Mouse (Mus musculus) large intestine, adult 2 months (tissue): ENCODE data around the gene Pin1. TPM values are rescaled to one million over a fixed set of nuclear protein-coding genes. Genes with fewer than 3 reads are reported as not detected.
"Not testable (repeated sequence)": the region's sequence is repeated elsewhere in the genome, so short reads cannot be mapped to it uniquely, and the experiment has no call there.

Experiments used
- DNase-seq: peaks from one replicate; pipeline ENCODE4 v3.0.0-alpha.2; 2012; ENCODE audit warnings: low read depth, low spot score
- WGBS: fragments of 180-500 bp; shearing (Covaris S2); methylation state at CpG from one replicate; pipeline ENCODE4 v1.1.7; 2018; 5-methylcytosine and 5-hydroxymethylcytosine counted together
- polyA plus RNA-seq: library from polyadenylated mRNA; depleted of rRNA; stranded (reverse); fragments of >200 nt; gene quantifications from 2 replicates; pipeline ENCODE4 v1.2.3, GENCODE M21; 2012

Pin1 gene
- polyA plus RNA-seq, 1 experiment = 13.5 TPM

GRCm38 (mm10) chr9:20652260-20652658, 364 bp downstream of the Pin1 start:
- WGBS = 0% methylated on average over 25 of the region's 25 CpGs
- DNase-seq = no peak

GRCm38 (mm10) chr9:20653859-20654258, 2.0 kb downstream of the Pin1 start:
- WGBS = 92% methylated on average over 3 of the region's 3 CpGs
- no peak for DNase-seq

- WGBS = 87% methylated on average over 3 of the region's 3 CpGs
- no peak for DNase-seq
Observed at GRCm38 (mm10) chr9:20657546-20657945, 5.7 kb downstream of the Pin1 start.

GRCm38 (mm10) chr9:20662325-20662724, 10.4 kb downstream of the Pin1 start:
- 57% methylated on average over 3 of the region's 3 CpGs for WGBS
- DNase-seq = no peak

DNA sequence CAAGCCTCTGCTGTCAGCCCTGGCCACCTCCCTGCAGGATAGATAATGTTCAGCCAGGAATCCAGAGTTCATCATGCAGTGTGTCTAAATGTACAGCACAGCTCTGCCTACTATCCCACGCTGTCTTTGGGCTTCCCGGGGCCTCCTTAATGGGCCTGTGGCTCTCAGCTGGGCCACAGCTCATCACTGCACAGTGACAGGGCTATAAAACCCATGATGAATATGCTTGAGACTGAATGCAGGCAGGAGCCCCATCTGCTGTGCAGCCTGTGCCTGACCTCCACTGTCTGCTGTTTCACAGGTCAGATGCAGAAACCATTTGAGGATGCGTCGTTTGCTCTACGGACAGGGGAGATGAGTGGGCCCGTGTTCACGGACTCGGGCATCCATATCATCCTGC, 11.0 kb downstream of the Pin1 start:
- DNase-seq = no peak
- WGBS = 90% methylated on average over 8 of the region's 8 CpGs

- DNase-seq = no peak
- WGBS = 94% methylated on average over 2 of the region's 2 CpGs
Observed at GRCm38 (mm10) chr9:20663956-20664355, 12.1 kb downstream of the Pin1 start.

DNA sequence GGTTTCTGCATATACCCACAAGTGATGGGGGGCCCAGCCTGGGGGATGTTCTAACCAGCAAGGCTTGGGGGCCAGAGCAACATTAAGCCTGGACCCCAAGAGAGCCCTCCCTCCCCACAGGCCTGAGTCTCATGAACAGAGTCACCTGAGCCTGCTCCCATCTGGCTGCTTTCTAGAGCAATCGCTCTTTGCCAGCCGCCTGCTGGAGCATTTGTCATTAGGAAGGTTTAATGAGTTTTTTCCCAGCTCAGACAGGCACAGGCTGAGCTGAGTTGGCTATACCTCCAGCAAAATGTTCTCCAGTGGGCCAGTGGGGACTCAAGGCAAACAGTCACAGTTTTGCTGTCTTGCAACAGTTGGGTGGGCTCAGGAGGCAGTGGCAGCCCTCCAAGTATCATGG, 12.5 kb downstream of the Pin1 start:
- WGBS = 97% methylated on average over 2 of the region's 2 CpGs

GRCm38 (mm10) chr9:20664982-20665637, 13.2 kb downstream of the Pin1 start:
- WGBS = 84% methylated on average over 5 of the region's 5 CpGs
- DNase-seq = no peak

More for the DNA sequence above, 12.5 kb downstream of the Pin1 start:
- no peak for DNase-seq

DNA sequence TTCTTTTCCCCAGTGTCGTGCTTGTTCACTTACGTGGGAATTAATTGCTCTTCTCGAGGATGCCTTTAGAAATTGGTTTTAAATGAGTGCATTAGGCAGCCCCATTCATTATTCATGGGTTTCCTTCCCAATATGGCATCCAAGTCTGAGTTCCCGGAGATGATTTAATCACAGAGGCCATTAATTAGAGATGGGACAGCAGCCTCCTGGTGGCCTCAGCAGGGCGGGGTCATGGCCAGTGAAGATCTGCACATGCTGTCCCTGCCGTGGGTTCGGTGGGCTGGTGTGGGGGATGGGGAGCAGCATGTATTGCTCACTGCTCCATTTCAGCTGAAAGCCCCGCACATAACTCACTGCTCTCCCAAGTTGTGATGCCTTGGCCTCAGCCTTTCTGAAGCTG, 14.0 kb downstream of the Pin1 start:
- WGBS = 55% methylated on average over 8 of the region's 8 CpGs
- DNase-seq = no peak

GRCm38 (mm10) chr9:20666510-20667034, 14.7 kb downstream of the Pin1 start:
- no peak for DNase-seq
- 15% methylated on average over 7 of the region's 7 CpGs for WGBS

DNA sequence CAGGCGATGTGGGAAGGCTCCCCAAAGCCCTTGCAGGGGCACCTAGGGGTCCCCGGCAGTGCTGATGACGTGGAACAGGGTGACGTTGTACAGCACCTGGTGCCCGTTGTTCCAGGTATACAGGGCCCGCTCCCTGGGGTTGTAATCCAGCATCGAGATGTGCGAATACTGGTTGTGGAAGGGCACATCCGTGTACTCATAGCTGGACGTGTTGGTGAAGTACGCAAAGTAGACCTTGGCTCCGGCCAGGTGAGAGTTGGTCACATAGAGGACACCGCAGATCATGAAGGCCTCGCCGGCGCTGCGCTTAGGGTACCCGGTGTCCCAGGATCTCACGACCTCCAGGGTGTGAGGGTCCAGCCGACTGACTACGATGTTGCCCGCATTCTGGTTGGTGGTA, 16.2 kb downstream of the Pin1 start:
- 90% methylated on average over 22 of the region's 22 CpGs for WGBS
- no peak for DNase-seq

GRCm38 (mm10) chr9:20672047-20672446, 20.2 kb downstream of the Pin1 start:
- DNase-seq = no peak
- WGBS = 40% methylated on average over 16 of the region's 16 CpGs

DNA sequence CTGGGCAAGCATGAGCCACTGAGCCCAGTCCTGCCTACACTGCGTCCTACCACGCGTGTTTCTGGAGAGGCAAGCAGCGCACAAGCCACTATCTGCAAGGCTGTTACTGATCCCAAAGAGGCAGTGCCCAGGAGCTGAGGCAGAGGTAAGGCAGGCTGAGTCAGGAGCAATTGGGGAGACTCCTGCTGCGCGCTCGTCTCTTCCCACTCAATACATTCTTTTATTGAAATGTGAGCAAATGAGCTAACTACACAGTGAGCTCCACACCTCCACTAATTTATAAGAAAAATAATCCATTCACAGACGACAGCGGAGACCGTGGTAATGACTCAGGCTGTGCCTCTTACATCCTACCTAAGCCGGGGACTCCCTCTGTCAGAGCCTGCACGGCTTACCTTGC, 26.0 kb downstream of the Pin1 start:
- WGBS = 90% methylated on average over 12 of the region's 12 CpGs
- no peak for DNase-seq

- 82% methylated on average over 9 of the region's 9 CpGs for WGBS
- DNase-seq = no peak
Observed at GRCm38 (mm10) chr9:20680378-20680958, 28.6 kb downstream of the Pin1 start.

GRCm38 (mm10) chr9:20681546-20682388, 29.9 kb downstream of the Pin1 start:
- DNase-seq = no peak
- 47% methylated on average over 7 of the region's 7 CpGs for WGBS

GRCm38 (mm10) chr9:20682389-20682722, 30.5 kb downstream of the Pin1 start:
- WGBS = 60% methylated on average over 2 of the region's 2 CpGs
- no peak for DNase-seq

DNA sequence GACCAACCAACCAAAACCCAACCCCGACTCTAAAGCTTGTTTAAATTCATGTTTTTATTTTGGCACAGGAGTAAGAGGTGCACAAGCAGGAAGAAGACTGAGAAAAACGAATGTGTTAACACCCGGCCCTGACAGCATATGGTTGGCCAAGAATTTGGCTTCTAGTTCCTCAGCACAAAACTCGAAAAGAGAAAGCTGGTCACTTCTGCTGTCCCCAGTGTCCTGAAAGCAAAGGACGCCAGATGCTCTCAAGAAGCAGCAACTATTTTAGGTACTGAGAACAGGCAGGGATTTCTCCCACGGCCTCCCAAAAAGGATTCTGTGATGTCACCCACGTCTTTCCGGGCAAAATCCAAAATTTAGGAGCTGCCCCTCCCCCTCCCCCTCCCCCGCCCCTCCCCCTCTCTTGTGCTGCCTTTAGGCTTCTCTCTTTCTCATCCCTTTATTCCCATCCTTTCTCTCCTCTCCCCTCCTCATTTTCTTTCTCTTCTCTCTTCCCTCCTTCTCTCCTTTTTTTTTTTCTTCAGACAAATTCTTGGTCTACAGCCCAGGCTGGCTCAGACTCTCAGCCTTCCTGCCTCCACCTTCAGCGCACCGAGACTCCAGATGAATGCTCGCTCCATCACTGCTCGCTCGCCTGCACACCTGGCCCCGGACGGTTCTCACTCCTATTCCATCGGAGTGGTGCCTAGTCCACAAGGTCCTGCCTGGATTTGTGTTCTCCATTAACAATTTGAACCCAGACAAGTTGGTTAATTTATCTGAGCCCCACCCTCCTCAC, 33.4 kb downstream of the Pin1 start:
- DNase-seq = no peak
- WGBS = 47% methylated on average over 17 of the region's 17 CpGs

GRCm38 (mm10) chr9:20689403-20689802, 37.5 kb downstream of the Pin1 start:
- DNase-seq = no peak
- WGBS = 22% methylated on average over 1 of the region's 1 CpGs

DNA sequence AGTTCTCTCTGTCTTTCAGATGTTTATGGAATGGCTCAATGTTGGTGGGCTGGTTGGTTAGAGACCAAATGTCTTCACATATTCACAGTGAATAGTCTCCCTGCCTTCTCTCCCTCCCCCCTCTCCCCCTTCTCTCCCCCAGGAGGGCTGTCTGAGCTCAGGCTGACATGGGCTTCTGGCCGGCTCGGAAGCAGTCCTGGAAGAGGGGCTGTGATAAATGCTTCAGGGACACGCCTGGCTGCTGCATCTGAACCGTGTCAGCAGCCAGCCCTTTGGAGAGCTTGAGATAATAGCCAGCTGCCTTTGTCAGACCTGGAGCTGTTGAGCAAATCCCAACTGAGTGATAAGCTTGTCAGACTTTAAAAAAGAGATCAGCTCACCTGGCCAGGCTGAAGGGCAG, 38.0 kb downstream of the Pin1 start:
- 6% methylated on average over 4 of the region's 4 CpGs for WGBS
- DNase-seq = no peak

GRCm38 (mm10) chr9:20690449-20690848, 38.6 kb downstream of the Pin1 start:
- not testable (repeated sequence) for DNase-seq
- 89% methylated on average over 2 of the region's 2 CpGs for WGBS
